Mouse (Mus musculus) 416B (cell line): ENCODE measurements around the gene Wfdc1.

Experiments used
- DNase-seq: peaks from one replicate; pipeline ENCODE4 v3.0.0; 2011; ENCODE audit warnings: low read depth

The Wfdc1 gene

DNA sequence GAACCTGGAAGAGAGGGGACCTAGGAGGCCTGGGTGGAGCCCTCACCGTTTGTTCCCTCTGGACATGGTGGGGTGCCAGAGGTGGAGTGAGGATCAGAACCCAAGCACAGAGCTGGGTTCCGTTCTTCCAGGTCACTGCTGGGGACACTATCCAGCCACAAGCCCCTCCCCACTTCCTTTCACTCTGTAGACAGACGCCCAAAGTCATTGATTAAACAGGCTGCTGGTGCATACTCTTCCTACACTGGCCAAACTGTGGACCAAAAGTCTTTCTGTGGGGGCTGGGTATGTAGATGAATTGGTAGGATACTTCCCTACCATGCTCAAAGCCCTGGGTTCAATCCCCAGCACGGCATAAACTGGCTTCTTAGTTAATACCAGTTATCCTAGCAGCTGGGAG is 25.8 kb downstream of the Wfdc1 start:
- DNase-seq, result no peak

DNA sequence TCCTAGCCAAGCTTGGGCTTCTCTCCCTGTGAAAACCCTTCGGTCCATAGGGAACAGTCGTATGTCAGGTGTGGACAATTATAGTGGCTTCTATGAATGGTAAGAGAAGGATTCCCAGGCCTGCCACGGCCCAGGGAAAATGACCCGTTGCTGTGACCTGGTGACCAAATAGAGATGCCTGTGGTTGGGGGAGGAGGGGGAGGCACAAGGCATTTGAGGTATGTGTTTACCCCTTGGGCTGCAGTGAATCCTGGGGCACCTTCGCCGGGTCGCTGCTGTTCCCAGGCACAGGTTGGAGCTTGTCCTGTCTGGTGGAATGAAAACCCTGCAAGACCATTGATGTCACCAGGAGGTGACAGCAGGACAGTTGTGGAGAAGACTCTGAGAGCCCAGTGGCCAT is 28.5 kb downstream of the Wfdc1 start:
- no peak for DNase-seq

DNA sequence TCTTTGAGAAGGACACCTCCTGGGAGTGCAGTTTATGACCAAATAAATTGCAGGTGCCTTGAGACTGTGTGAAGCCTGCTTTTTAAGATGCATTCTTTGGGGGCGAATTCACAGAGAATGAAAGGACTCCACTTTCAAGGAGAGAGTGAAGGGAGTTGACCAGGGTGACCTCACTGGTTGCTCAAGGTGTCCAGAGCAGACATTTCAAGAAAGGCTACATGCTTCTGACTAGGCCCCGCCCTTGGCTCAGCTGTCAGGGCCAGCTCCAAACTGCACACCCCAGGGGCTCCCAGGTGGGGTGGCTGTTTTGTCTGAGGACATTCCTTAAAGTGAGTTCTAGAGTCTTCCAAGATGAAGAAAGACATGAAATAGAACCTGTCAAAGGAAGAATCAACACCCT is 31.0 kb downstream of the Wfdc1 start:
- no peak for DNase-seq

DNA sequence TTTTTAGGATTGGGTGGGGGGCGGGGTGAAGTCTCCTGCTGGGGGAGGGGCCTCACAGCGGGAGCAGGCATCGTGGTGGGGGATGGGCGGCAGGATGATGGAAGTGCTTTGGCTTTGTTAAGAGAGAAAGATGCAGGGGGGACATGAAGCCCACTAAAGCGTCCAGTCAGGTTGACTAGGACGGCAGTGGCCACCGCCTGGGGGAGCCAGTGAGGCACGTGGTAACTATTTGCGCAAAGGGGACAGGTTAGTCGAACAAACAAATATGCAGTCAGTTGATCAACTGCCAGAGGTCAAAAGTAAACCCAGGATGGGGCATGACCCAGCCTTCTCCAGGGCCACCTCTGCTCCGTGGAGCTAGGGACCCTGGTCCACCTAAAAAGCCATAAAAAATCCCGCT is 32.8 kb downstream of the Wfdc1 start:
- peak; percentile 44 for DNase-seq

DNA sequence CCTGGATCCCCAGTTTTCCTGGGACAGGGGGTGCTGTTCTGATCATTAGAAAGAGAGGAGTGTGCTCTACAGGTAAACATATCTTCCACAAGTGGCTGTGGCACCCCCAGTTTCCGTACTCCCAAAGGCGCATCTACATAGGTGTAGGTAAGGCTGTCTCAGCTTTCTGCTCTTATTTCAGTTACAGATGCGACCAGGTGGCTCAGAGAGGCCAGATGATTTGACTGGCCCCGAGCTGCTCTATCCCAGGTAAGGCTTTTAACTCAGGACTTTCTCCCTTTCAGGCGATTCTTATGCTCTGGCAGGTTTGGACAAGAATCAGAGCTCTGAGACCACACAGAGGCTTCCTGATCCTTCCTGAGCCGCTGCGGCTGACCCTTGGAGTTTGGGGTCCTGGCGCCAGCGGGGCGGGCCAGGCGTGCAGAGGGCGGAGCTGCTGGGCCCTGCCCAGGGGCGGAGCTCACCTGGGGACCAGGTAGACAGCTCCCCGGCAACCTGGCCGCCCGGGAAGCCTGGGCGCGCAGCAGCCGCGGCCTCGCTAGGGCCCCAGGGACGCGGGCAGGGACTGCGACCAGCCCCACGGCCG is 33.5 kb downstream of the Wfdc1 start, which contains the start of gene Atp2c2:
Gene Atp2c2 (plus strand): TSS at position 461 of the 586 bp plus-strand sequence.
- no peak for DNase-seq

DNA sequence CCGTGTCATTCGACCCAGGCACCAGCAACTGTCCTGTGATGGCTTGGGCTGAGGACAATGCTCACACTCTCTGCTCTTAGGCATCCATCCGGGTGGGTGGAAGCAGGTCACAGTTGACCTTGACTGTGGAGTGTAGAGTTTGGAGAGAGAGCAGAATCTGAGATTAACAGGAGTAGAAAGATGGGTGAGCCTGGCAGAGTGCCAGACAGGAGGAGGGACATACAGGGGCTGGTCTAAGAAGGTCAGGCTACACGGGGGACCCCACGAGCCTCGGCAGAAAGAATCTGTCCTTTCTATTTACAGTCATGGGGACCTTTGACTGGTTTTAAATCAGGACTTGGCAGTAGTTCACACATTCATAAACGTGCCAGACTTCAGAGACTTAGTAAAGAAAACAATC is 36.8 kb downstream of the Wfdc1 start:
- DNase-seq, result no peak

DNA sequence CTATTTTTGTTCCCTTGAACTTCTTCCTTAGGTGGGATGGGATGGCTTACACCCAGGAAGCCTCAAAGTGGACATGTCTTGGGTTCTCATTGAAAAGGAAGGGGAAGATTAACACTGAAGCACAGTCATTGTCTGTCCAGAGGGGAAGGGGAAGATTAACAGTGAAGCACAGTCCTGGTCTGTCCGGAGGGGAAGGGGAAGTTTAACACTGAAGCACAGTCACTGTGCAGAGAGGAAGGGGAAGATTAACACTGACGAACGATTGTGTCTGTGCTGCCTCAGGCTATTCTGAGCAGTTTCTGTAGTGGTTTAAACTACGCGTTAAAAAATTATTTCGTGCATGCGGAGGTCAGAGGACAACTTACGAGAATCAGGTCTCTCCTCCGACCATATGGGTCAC is 41.0 kb downstream of the Wfdc1 start:
- no peak for DNase-seq

DNA sequence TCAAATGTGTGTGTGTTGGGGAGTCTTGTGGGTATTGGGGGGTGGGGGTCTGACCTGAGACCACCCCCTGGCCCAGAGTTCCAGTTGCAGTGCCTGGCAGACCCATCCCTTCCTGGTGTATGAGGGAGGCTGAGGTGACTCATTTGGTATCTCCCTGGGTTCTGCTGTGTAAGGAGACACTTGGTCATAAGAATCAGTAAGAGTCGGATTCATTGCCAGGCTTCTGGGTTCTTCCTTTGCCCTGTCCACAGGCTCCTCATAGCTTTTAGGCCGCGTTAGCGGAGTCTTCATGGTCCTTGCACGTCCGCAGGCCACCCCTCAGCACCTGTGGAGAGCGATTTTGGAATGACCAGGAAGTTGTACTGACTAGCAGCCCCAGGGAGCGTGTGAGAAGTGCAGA is 42.3 kb downstream of the Wfdc1 start:
- DNase-seq, result no peak

DNA sequence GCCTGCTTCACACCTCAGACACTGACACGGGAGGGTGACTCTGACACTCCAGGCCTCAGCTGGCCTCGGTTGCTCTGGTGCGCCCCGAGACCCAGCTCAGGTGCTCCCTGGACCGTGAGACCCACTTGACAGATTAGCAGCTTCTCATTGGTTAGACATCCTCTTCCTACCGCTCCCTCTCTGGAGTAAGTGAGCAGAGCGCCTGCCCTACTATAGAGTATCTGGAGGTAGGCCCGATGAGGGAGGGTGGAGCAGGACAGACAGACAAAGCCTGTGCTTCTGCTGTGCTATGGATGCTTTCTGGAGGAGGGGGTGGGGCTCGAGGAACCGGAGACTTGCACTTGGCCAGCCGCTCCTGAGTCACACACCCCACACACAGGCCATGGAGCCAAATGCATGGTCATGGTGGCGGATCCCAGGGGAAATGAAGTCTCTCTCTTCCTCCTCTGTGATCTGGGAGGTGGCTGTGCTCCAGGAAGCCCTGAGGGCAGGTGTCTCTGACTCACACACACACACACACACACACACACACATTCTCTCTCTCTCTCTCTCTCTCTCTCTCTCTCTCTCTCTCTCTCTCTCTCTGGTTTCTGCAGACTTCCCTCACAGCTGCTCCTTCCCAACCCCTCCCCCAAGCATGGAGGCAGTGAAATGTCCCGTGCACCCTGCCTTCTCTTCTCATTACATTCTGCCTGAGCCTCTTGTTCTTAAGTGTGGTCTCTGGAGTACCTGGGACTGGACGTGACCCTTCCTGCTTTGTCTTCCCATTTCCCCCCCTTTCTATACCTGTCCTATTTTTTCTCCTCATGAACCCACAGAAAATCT is 42.9 kb downstream of the Wfdc1 start:
- DNase-seq, result peak; percentile 87

DNA sequence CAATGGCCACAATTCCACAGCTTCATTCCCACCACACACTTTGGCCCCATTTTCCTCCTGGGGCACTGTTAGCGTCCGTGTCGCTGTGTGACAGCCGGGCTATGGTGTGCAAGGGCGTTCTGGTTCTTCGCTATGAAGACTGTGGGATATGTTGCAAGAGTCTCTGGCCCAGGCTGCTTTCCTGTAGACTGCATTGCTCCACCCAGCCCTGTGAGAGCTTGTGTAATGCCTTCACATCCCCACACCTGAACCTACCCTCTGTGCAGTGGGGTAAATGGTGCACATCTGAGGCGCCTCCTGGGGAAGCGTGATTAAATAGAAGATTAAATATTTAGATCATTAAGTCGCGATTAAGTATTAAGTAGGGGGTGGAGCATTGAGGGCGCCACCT is 43.5 kb downstream of the Wfdc1 start:
- DNase-seq, result peak; percentile 83

DNA sequence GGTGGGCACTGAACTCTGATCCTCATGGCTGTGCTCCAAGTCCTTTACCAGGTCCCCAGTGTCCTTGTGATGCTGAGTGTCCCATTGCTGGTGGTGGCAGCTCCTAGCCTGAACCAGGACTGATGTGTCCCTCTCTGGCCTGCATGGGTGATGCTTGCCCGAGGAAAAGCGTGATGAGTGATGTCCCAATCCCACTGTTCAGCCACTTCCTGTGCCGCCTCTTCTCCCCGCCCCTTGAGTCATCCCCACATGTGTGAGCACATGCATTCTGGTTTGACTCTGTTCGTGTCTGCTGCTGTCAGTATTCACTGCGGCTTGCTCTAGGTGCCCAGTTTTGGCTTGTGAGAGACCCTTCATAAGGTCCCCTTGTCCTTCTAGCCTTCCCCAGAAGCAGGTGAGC is 46.1 kb downstream of the Wfdc1 start:
- DNase-seq, result peak; percentile 87

DNA sequence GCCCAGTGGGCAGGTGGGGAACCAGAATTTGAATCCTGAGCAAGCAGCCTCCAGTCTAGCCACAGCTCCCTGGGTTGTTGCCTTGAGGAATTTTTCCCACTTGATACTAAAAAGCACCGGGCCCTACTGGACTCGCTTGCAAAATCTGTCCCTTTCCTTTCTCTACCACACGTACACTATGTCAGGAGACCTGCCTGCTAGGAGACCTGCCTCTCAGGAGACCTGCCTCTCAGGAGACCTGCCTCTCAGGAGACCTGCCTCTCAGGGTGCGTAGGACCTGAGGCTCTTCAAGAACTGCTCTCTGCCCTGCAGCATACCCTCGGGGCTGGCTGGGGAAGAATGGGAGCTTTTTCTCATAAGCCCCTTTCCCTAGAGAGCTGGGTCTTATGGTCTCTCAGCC is 47.3 kb downstream of the Wfdc1 start:
- no peak for DNase-seq

DNA sequence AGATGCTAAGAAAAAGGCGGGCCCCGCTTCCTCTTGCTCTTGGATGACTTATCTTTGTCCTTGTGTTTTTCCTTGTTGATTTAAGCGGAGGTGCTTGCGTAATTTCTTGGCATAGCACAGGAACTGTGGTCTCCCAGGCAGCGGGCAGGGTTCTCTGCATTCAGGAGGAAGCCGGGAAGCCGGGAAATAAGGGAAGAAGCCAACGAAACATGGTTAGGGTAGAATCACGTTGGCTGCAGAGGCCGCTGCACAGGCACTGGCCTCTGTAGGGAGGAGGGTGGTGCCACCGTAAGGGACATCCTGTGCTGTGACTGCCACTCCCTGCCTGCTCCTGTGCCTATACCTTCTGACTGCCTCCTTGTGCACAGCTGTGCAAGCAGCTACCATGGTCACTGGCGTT is 49.1 kb downstream of the Wfdc1 start:
- DNase-seq, result no peak

DNA sequence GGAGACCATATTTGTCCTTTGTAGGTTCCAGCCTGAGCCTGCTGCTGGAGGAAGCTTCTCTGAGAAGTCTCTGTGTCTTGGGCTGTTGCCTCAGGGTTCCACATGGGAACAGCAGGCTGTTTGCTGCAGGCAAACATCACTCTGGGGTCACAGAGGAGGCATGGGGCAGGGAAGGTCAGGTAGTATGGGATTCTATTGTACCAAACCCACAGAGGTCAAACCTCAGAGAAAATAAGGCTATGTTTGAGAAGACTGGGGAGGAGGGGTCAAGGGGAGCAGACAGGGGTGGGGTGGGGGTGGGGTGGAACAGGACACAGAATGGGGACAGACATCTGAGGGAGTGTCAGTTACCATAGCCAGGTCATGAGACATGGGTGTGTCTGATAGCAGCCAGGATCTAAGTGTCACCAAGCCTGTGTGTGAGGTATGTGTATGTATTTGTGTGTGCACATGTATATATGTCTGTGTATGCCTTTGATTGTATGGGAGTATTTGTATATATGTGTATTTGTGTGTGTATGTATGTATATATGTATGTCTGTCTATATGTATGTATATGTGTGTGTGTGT is 50.6 kb downstream of the Wfdc1 start:
- no peak for DNase-seq

DNA sequence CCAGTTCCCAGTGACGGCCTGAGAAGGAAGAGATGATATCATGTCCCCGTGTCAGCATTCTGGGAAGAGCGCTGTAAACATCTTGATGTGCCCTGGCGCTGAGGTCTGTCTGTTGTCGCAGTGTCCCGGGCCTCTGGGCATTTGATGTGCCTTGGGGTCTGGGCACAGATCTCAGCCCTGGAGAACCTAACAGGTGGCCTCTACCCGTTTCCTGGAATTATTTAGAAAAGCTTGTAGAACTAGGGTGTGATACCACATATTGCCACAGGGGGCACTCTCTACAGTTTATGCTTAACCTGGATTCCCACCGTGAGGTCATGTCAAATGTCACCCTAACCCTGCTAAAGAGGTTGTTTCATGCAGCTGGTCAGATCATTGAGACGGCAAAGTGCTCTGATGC is 51.6 kb downstream of the Wfdc1 start:
- DNase-seq, result peak; percentile 57

DNA sequence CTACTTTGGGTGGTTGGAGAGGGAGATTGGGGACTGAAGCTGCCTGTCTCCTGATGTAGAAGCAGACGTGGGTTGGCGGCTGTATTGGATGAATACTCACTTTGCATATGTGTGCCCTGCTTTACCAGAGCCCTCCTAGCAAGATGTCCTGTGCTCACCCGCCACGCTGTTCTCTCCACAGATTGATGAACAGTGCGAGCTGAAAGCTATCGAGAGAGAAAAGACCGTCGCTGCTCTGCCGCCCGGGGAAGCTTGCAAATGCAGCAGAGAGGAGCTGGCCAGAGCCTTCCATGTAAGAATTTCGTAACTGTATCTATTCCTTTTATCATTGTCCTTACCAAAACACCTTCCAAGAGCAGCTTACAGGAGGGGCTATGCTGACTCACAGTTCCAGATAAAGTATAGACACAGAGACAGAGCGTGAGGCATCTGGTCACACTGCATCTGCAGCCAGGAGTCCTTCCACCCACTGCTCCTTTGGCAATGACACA is 52.9 kb downstream of the Wfdc1 start:
- DNase-seq, result no peak

DNA sequence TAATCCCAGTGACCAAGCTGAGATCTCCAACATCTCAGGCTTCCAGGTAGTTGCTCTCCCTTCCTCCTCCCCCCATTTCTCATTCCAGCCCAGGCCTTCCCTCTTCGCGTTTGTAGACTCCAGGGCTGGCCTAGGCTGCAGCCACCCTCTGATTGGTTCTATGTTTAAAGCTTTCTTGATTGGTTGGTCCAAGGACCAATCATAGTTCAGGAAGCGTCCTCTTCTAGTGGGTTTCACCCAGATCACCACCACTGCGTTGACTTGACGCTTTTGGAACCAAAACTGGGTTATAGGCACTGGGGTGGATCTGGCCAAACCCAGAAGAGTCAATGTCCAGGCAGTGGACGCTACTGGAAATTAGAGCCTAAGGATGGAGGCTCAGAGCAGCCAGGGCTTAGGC is 56.2 kb downstream of the Wfdc1 start:
- DNase-seq, result no peak

DNA sequence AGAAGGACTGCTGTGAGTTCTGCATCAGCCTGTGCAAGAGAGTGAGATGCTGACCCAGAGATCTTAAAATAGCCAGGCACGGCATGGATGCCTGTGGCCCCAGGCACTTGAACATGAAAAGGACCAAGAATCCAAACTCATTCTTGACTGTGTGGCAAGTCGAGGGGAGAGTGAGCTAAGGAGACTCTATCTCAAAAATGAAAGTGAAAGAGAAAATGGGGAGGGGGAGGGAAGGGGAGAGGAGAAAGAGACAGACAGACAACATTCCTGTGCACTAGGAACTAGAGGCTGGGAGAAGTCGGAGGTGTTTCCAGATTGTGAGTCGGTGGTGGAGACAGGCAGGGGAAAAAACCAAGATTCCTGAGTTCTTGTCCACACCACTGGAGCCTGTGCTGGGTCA is 57.5 kb downstream of the Wfdc1 start:
- DNase-seq, result no peak

DNA sequence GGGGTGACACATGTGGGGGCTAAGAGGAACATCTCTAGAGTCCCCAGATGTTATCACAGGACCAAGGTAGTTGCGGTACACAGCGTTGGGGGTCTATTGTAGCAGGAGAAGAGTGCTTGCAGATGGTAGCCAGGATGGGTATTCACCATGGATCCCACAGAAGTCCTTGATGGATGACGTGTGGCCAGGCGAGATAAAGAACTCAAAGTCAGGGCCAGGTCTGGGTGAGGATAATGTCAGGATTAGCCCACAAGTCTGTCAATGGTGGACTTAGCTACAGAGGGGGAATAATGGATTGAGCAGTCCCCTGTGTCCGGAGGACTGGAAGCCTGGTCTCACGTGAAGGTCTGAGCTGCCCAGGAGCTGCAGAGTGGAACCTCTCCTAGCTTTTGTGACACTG is 58.4 kb downstream of the Wfdc1 start:
- no peak for DNase-seq

DNA sequence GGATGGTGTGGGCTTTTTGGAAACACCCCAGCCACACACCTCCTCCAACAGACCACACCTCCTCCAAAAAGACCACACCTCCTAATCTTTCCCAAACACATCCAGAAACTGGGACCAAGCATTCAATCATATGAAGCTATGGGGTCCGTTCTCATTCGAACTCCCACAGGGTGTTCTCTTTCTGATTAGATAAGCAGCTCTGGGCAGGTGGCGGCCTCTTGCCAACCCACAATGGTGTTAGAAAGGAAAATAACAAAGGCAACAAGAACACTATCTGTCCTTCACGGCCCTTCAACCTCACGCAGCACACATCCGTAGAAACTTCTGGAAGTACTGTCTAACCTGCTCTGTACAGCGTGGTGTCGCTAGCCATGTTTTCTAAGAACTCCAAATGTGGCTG is 60.9 kb downstream of the Wfdc1 start:
- DNase-seq, result no peak

DNA sequence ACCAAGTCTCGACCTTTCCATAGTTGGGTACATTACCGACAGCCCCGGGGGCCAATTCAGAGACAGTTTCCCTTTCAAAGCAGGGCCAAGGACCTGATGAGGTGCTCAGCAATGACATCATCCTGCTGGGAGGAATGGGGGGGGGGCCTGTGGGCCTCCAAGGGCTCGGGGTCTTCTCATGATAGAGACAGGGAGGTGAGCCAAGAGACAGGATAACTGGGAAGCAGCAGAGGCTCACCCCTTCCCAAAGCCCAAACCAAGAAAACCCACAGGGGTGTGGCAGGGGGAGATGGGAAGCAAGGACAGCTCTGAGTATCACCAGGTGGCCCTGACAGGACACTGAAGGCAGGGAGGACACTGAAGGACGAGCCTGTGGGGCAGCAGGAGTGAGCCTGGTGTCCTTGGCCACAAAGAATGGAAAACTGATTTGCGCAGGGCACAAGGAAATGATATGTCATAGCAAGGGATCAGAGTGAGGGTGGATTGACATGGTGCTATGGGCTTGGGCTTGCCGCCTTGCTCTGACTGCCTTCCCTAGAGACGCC is 62.3 kb downstream of the Wfdc1 start:
- DNase-seq, result no peak

DNA sequence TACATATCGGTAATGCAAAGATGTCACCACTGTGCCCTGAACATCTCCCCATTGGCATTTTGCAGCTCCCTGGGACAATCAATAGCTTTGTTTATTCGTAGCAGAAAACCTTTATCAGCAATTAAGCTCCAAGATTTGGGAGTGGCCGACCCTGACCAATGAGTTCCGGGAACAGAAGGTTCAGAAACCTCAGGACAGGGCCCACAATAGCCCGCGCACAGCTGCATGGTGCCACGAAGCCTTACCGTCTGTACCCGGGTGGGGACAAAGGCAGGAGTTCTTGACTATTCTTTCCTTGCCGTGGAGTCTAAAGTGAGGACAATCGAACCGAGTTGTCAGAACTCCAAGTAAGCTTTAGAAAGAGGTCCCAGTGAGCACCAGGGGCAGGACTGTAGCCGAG is 65.9 kb downstream of the Wfdc1 start:
- DNase-seq, result no peak

DNA sequence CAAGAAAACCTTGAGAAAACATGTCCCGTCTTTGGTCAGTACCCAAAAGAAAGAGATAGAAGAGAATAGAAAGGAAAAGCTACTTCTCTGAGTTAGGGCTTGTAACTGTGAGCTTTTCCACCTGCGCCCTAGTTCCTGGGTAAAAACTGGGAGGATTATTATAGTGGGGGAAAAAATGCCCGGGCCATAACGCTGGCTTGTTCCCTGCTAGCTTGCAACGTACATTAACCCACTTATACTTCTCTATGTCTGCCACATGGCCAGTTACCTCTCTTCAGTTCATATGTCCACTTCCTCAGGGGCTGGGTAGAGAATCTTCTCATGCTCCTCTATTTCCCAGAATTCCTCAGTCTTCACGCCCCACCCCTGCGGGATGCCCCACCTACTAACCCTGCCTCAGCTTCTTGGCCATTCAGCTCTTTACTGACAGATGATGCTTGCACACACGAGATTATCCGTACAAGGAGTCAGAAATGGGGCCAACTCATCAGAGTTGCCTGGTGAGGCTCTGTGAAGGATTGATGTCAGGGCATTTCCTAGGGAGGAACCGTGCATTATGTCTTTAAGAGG is 70.3 kb downstream of the Wfdc1 start:
- no peak for DNase-seq
